Mouse (Mus musculus) T-cell, adult 2 months (primary cell): ENCODE results near the gene Podnl1.

Experiments used
- DNase-seq: peaks from one replicate; pipeline ENCODE4 v3.0.0; 2022; ENCODE audit warnings: low spot score

Podnl1 gene

GRCm38 (mm10) chr8:84125656-84126055, at the start of gene Podnl1:
Gene Podnl1 (plus strand): TSS chr8:84125989.
- no peak for DNase-seq

GRCm38 (mm10) chr8:84076412-84076811, 49.4 kb upstream of the Podnl1 start:
- DNase-seq, result no peak

- no peak for DNase-seq
Observed at GRCm38 (mm10) chr8:84076849-84077248, 48.9 kb upstream of the Podnl1 start.

- no peak for DNase-seq
Observed at GRCm38 (mm10) chr8:84079206-84079605, 46.6 kb upstream of the Podnl1 start.

DNA sequence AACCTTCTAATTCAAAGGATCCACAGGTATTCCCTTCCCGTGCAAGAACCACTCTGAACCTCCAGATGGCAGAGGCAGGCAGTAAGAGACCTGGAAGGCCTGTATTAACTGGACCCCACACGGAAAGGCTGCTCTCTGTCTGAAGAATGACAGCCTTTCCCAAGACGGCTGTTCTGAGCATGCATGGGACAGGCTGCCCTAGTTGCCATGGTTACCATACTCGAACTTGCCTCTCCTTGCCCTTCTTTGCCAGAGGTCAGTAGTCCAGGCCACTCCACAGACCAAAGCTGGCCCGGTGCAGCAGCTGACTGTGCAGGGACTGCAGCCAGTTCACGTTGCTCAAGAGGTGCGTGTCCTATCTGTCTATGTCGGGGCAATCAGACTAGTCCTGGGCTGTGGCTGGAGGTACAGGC, 42.0 kb upstream of the Podnl1 start:
- DNase-seq, result no peak

DNA sequence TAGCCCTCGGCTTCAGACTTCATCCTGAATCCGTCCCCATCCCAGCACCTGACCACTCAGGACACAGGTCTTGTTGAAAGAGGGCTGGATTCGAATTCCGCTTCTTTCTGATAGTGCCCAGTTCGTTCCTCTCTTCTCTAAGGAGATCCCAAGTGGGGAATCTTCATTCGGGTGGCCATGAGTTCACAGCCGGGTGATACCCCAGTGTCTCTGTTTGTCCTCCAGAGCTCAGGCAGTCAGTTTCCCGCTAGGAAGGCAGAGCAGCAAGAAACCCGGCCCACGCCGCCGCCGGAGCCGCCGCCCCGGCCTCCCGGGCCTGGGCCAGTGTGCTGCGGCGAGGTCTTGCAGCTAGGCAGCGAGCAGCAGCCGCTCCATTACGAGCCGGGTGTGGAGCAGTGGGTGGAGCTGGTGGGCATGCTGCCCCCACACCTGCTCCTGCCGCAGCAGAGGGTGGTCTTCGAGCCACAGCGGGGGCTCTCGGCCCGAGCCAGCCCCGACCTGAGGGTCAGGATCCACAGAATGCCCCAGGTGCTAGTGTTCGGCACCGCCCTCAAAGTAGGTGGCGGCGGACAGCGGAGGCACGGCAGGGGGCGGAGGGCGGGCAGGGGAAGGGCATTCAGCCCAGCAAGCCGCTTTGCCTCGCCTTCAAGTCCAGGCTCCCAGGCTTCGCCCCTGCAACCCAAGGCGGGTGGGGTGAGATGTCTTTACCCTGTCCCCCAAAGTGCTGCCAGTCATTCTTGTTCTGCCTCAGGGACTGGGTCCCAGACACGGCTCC, 41.3 kb upstream of the Podnl1 start:
- DNase-seq, result no peak

DNA sequence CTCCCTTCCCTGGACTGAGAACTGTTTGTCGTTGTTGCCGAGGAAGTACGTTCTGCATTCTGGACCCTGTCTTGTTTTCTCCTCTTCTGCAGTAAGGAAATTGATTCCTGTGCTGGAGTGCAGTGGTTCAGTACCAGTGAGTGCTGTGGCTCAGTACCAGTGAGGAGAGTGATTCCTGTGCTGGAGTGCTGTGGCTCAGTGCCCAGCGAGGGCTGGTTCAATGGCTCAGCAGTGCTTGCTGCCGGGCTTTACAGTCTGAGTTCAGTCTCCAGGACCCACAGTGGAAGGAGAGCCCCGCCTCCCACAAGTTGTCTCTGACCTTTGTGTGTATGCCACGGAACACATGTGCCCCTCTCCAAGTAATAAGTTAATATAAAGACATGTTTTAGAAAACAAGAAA, 38.6 kb upstream of the Podnl1 start:
- DNase-seq, result no peak

GRCm38 (mm10) chr8:84087821-84088220, 38.0 kb upstream of the Podnl1 start:
- DNase-seq, result no peak

DNA sequence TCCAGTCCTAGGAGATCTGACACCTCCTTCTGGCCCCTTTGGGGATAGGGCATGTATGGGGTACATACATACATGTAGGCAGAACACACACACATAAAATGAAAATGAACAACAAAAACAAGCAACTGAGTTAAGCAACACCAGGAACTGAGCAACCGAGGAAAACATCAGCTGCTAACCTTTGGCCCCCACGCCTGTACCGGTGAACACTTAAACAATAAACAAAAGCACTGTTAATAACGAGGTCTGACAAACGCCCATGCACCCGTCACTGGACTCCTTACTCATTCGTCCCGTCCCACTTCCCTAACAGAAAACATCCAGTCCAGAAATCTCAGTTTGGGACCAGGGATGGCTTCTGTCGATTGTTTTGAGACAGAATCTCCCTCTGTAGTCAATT, 36.5 kb upstream of the Podnl1 start:
- no peak for DNase-seq

DNA sequence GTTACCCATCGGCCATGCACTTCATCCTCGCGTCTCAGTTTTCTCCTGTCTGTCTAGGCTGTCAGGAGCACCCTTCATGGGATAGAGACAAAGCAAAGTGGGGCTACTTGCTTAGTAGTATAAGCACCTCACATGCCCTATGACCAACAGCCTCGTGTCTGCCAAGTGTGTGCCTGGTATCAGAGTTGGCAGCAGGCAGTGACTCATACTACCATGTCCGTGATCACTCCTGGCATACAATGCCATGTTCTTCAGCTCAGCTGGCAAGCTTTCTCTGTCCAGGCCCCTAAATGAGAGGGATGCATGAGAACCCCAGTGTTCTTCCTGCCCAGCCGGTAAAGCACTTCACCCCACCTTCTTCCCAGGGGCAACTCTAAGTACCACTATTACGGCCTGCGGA, 35.2 kb upstream of the Podnl1 start:
- DNase-seq, result no peak

GRCm38 (mm10) chr8:84096061-84096460, 29.7 kb upstream of the Podnl1 start:
- DNase-seq, result no peak

GRCm38 (mm10) chr8:84098376-84098775, 27.4 kb upstream of the Podnl1 start:
- DNase-seq, result no peak

- no peak for DNase-seq
Observed at GRCm38 (mm10) chr8:84101476-84102270, 24.1 kb upstream of the Podnl1 start.

DNA sequence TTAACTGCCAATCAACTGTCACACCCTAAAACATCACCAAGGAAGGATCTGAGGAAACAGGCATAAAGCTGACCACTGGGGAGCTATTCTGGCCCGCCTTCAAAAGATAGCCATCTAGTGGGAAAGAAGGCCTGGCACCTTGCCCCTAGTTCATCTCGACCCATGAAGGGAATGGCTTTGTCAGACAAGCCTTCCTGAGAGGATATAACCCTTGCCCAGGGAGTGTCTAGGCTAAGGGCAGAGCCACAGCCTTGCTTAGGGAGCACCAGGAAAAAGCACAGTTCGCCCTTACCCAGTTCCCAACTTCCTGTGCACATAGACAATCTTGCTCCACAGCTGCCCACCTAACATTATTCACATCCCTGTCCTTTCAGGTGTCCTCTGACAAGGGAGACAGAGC, 22.2 kb upstream of the Podnl1 start:
- DNase-seq, result no peak

DNA sequence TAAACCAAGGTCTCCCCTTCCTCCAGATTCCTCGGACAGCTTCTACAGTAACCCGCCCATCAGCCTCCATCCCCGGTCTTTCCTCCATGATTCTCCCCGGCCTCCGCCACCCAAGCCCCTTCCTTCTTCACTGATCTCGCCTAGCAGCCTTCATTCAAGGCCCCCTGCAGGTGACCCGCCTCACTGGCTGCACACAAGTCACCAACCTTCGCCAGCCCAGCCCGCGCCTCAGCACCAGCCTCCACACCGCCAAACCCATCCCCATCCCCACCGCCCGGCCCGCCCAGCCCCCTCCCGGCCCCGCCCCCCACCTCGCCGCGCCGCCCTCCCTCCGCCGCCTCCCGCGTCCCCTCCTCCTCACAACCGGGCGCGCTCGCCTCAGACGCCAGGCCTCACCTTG, 21.6 kb upstream of the Podnl1 start:
- peak; percentile 78 for DNase-seq

- peak; percentile 98 for DNase-seq
Observed at GRCm38 (mm10) chr8:84104697-84105609, 20.8 kb upstream of the Podnl1 start, which contains the start of gene Dcaf15. Gene Dcaf15 (minus strand): TSS chr8:84104768.

- no peak for DNase-seq
Observed at GRCm38 (mm10) chr8:84105676-84106075, 20.1 kb upstream of the Podnl1 start.

DNA sequence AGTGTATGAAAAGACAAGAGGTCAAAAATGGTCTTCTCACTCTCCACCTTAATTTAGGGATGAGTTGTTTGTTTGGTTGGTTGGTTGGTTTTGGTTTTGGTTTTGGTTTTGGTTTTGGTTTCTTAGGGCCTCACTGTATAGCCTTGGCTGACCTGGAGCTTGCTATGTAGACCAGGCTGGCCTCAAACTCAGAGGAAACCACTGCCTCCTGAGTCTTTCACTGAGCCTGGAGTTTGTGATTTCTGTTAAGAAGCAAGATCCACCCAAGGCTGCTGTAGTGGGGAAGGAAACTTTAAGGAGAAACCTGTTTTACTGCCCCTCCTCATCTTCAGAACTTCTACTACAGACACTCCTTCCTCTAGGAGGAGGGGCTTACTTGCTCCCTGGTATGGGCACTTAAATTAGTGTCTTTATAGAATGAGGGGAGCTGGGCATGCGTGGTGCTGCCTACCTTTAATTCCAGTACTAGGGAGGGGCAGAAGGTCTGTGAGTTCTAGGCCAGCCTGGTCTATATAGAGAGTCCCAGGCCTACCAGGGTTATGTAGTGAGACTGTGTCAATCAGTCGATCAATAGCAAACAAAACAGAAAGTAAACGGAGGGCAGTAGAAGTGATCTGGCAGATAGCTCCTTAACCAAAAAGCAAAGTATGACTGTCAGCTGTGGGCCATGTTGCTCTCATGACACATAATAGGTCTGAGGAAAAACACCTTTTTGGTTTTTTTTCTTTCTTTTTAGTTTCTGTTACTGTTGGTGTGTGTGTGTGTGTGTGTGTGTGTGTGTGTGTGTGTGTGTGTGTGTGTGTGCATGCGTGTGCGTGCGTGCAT, 19.4 kb upstream of the Podnl1 start:
- DNase-seq, result no peak

- no peak for DNase-seq
Observed at GRCm38 (mm10) chr8:84115646-84116045, 10.1 kb upstream of the Podnl1 start.

- no peak for DNase-seq
Observed at GRCm38 (mm10) chr8:84122151-84122550, 3.6 kb upstream of the Podnl1 start.

DNA sequence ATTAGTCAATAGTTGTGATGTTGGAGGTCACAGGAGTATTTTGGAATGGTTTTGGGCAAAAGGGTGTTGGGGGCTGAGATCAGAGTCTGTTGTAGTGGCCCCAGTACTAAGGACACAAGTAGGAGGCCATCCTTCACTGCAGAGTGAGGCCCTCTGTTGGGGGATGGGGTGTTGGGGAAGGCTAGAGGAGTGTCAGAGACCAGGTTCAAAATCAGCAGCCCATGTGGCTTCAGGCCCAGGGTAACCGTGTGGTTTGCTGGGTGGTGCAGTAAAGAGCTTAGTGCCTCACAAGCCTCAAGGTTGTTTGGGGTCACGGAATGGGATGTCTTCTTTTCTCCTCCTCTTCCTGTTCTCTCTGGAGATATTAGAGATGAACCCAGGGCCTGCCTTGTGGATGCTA, 953 bp downstream of the Podnl1 start:
- no peak for DNase-seq
